Mouse (Mus musculus) layer of hippocampus, adult 2 months (tissue): ENCODE measurements around the gene Mccc2. TPM values are rescaled to one million over a fixed set of nuclear protein-coding genes. Genes with fewer than 3 reads are reported as not detected.
"Not testable (repeated sequence)": the region's sequence is repeated elsewhere in the genome, so short reads cannot be mapped to it uniquely, and the experiment has no call there.

Experiments
- DNase-seq, 2 experiments: peaks; one replicate each; pipeline ENCODE4 v3.0.0; 2022; ENCODE audit warnings: low spot score in 2 of 2
- H3K27ac ChIP-seq: fragments of 200-600 bp; 2 replicates; pipeline ENCODE4 v1.8.1; 2022
- H3K4me3 ChIP-seq: fragments of 200-600 bp; 2 replicates; pipeline ENCODE4 v1.8.1; 2022; ENCODE audit warnings: mild to moderate bottlenecking
- CTCF ChIP-seq: fragments of 200-600 bp; conservative IDR thresholded peaks from 2 replicates; pipeline ENCODE4 v1.8.1; 2022; ENCODE audit warnings: antibody characterized with exemption, mild to moderate bottlenecking, moderate library complexity
- long read RNA-seq, 2 experiments: library from polyadenylated mRNA; stranded (forward); transcript quantifications; one replicate each; pipeline ENCODE4 v2.0.0; 2021; ENCODE audit warnings: borderline mapping rate in 2 of 2
- total RNA-seq, 2 experiments: library from RNA; stranded (reverse); gene quantifications; 2 replicates each; pipeline ENCODE4 v1.2.3; 2021

The Mccc2 gene
- 10 to 100 TPM; 29.0 to 30.7 TPM for total RNA-seq
- long read RNA-seq, experiment 1, transcript Mccc2-201 (17 exons, 2,123 nt) = major isoform, 19 of 27 reads
- long read RNA-seq, experiment 1, partial matches to known transcripts = 4 of 27 reads
- long read RNA-seq, experiment 1, other reads (novel, unspliced or antisense) = 4 of 27 reads
- long read RNA-seq, experiment 2, transcript Mccc2-201 (17 exons, 2,123 nt) = major isoform, 23 of 36 reads
- long read RNA-seq, experiment 2, partial matches to known transcripts = 2 of 36 reads
- long read RNA-seq, experiment 2, other reads (novel, unspliced or antisense) = 11 of 36 reads

- Histone ChIP-seq H3K4me3 (peak within 1 kb of the TSS; percentile 66), H3K27ac (peak within 1 kb of the TSS; percentile 89)
- DNase-seq = peak; percentile 81 to 82
- no peak for TF ChIP-seq CTCF
Observed at GRCm38 (mm10) chr13:100014906-100015895, at the start of gene Mccc2. Gene Mccc2, minus strand, starts transcription at chr13:100015639.

DNA sequence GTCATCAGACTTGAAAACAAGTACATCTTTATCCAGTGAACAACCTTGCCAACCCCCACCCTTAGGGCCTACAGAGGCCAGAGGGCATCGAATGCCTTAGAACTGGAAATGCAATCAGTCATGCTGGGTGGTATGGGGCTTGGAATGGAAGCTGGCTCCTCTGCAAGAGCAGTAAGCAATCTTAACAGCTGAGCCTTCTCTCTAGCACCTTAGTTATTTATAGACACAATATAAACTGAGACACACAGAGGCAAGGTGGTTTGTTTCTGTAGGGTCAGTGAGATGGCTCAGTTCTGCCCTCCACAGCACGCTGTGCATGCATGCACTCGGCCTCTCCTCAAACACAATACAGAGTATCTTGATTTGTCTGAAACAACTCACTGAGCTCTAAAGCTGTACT, 48.5 kb upstream of the Mccc2 start:
- DNase-seq = no peak
- no peak overlapping the region for H3K4me3 ChIP-seq
- H3K27ac ChIP-seq = no peak overlapping the region
- no peak for TF ChIP-seq CTCF

GRCm38 (mm10) chr13:100057738-100058137, 42.3 kb upstream of the Mccc2 start:
- H3K4me3 ChIP-seq, DNase-seq, H3K27ac ChIP-seq: not testable (repeated sequence)

GRCm38 (mm10) chr13:100026013-100026412, 10.6 kb upstream of the Mccc2 start:
- H3K27ac ChIP-seq = no peak overlapping the region
- H3K4me3 ChIP-seq = no peak overlapping the region
- no peak for DNase-seq
- TF ChIP-seq CTCF = no peak

DNA sequence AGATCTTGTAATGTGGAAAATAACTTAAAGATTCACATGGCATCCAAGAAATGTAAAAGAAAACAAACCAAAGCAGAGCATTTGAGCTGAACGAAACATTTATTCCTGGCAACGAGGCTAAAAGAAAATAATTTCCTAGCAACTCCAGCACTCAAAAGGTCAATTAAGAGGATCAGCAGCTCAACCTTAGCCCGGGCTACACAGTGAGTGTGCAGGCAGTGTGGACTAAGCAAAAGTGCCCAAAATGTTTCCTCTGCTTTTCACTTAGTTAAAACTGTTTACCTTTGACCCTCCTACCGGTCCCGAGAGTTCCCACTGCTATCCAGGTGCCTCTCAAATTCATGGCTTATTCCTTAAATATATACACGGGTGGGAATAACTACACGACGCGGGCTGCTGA, 1.5 kb upstream of the Mccc2 start:
- no peak for TF ChIP-seq CTCF
- no peak for DNase-seq
- no peak overlapping the region for H3K4me3 ChIP-seq
- H3K27ac ChIP-seq = no peak overlapping the region

DNA sequence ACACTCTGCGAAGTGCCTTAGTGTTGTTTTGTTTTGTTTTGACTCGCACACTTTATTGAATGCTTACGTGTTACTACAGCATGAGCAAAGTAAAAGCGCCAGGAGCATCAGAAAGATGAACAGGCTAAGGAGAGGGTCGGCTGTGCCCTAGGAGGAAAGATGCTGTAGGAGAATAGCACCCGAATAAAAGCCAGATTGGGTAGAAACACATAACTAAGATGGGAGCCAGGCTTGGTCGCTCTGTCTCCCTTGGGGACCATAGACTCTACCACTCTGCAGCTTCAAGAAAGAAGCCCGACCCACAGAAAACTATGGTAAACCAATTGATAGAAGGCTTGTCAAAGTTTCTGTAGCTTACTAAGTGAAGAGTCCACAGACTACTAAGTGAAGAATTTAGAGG, 498 bp upstream of the Mccc2 start:
- TF ChIP-seq CTCF = no peak
- DNase-seq = no peak
- H3K27ac ChIP-seq = peak overlapping the region; percentile 89

GRCm38 (mm10) chr13:100005911-100006496, 9.4 kb downstream of the Mccc2 start:
- Histone ChIP-seq H3K4me3 (no peak overlapping the region), H3K27ac (0 out of 2 replicates have a peak overlapping the region, but pooled peaks have one; percentile 8)
- no peak for DNase-seq
- no peak for TF ChIP-seq CTCF

More for the DNA sequence above, 498 bp upstream of the Mccc2 start:
- peak overlapping the region; percentile 66 for H3K4me3 ChIP-seq

- peak; percentile 78 to 84 for DNase-seq
- peak; percentile 88 for TF ChIP-seq CTCF
- peak overlapping the region; percentile 46; the same call in 1 of the 2 replicates for H3K27ac ChIP-seq
- H3K4me3 ChIP-seq = no peak overlapping the region
Observed at GRCm38 (mm10) chr13:100001790-100002196, 13.6 kb downstream of the Mccc2 start.

- Histone ChIP-seq H3K4me3 (no peak overlapping the region), H3K27ac (no peak overlapping the region)
- TF ChIP-seq CTCF = no peak
- DNase-seq = no peak
Observed at GRCm38 (mm10) chr13:99999078-99999477, 16.4 kb downstream of the Mccc2 start.

DNA sequence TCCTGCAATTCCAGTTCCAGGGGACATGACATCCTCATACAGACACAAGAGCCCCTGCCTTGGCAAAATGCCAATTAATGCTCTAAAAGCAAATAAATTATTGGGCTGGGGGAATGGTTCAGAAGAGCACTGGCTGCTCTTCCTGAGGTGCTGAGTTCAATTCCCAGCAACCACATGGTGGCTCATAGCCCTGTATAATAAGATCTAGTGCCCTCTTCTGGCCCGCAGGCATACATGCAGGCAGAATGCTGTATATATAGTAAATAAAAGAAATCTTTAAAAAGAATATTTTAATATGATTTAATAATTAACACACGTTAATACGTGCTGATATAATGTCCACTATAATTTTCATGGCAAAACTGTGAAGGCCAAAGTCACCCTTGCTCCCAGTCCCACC, 17.3 kb downstream of the Mccc2 start:
- TF ChIP-seq CTCF = peak; percentile 55
- no peak for DNase-seq
- Histone ChIP-seq H3K27ac (no peak overlapping the region), H3K4me3 (no peak overlapping the region)

GRCm38 (mm10) chr13:99989592-99989991, 25.8 kb downstream of the Mccc2 start:
- H3K27ac ChIP-seq = no peak overlapping the region
- TF ChIP-seq CTCF = no peak
- no peak for DNase-seq
- H3K4me3 ChIP-seq = no peak overlapping the region

GRCm38 (mm10) chr13:99983320-99983719, 32.1 kb downstream of the Mccc2 start:
- TF ChIP-seq CTCF = peak; percentile 59
- DNase-seq = no peak
- Histone ChIP-seq H3K4me3 (no peak overlapping the region), H3K27ac (no peak overlapping the region)

GRCm38 (mm10) chr13:99979406-99979805, 36.0 kb downstream of the Mccc2 start:
- Histone ChIP-seq H3K27ac (no peak overlapping the region), H3K4me3 (no peak overlapping the region)
- peak in 1 of 2 experiments; percentile 24 for DNase-seq
- no peak for TF ChIP-seq CTCF
